Mouse (Mus musculus) spleen, adult 18-20 months (tissue): ENCODE measurements at regions not wholly inside any gene's neighbourhood (a gene's known extent, or its start where the extent isn't known, plus 50 kb on each side); places are given as distances from the start of the nearest gene placed in this dataset.
"Not testable (repeated sequence)": the region's sequence is repeated elsewhere in the genome, so short reads cannot be mapped to it uniquely, and the experiment has no call there.

Experiments used
- DNase-seq, 2 experiments: peaks; one replicate each; pipeline ENCODE4 v3.0.0; 2022; ENCODE audit warnings: mixed read lengths in 2 of 2

DNA sequence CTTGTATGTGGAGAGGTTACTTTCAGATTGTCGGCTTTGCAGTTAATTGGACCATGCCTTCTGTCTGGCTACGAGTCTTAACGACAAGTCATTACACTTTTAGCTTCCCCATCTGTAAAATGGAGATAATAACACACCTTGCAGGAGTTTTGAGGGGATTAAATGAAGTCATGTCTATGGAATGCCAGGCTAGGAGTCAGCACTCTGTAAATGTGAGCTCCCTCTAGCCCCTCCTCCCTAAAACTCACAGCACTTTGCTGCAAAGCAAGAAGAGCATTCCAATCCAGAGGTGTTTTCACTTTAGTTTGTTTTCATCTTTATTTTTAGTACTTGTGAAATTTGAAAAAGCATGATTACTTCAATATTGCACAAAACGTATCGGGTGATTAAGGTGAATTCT, 287.7 kb upstream of the Maf start:
- no peak for DNase-seq

DNA sequence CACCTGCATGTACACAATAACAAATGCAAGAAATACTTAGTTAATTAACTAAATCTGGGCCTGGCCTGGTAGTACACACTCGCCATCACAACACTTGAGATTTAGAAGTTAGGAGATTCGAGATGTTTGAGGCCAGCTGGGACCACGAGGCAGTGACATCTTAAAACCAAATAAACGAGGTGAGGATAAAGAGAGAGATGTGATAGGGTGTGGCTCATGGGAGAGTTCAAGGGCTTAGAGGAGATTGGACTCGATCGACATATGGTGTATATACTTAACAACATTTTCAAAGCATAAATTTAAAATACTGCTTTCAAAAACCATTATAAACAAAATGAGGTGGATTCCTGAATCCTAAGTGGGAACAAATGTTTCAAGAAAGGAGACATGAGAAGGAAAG, 284.4 kb upstream of the Maf start:
- DNase-seq: no peak

DNA sequence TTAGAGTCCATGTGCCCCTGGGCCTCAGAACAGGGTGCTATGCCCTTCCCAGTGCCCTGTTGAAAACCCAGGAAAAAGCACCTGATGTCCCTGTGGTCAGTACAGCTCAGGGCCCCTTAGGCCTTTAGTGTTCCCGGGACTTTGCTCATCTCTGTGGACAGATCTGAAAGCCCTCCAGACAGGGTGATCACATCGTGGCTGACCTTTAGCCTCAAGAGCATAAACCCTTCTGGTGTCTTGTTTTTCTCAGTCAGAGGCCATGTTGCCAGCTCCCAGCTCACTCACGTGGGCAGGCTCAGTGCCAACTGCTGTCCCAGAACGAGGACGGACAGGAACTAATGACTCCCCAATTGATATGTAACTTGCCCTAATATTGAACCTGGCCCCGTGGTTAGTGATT, 275.8 kb upstream of the Maf start:
- DNase-seq: no peak

DNA sequence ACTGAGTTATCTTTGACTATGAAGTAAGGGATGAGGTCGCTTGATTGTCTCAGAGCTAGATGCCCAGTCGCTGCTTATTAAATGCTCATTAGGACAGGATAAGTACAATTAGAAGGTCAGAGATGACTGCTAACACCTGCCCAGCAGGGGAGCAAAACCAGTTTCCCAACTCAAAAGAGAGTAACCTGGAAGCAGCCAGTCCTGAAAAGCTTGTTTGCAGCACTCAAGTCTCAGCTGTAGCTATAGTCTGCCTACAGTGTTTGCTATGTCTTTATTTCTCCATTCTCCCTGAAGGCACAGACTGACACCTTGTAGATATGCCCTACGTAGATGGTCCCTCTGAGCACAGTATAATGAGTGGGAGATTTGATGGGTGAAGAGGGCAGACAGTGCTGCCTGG, 274.7 kb upstream of the Maf start:
- DNase-seq: no peak

DNA sequence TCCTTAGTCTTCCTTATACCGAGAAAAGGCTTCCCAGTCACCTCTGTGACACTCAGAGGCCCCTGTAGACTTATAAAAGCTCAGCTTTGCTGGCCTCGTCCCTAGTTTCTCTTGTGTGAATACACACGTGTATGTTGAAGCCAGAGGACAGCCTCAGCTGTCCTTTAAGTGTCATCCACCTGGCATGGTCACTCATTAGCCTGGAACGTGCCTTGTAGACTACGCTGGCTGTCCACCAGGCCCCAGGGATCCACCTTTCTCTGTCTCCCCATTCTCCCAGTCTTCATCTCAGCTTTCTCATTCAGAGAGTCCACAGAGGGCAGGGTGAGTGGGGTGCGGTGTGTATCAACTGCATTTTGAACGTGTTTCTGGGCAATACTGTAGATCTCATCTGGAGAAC, 273.8 kb upstream of the Maf start:
- no peak for DNase-seq

DNA sequence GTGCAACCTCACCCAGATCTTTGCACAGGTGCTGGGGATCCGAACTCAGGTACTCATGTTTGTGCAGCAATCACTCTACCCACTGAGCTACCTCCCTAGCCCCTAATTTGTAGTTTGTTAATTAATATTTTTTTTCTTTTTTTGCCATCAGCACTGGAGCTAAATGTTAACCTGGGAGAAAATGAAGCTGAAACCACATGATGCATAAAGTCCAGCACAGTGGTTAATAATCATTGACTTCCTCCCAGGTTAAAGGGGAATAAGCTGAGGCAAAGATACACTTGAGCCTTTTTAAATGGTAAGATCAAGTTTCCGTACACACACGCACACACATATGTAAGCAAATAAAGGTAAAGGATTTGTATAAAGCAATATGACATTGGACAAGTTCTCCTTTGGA, 273.0 kb upstream of the Maf start:
- no peak for DNase-seq

DNA sequence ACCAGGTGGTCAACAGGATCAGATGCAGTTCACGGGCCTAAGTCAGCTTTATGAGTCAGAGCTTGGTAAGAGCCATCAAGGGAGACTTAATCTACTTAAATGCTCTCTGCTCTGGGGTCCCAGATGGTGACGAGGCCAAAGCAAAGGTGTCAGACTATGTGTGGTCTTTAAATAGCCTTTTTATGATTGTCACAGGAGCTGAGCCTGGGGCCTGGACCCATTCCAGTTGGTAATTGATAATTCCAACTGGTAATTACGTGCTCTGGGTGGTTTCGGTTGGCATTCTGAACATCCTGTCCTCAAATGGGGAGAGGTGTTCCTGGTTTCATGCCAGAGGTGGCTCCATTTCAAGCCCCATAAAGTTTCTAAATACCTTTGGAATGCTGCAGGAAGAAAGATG, 269.6 kb upstream of the Maf start:
- DNase-seq: no peak

DNA sequence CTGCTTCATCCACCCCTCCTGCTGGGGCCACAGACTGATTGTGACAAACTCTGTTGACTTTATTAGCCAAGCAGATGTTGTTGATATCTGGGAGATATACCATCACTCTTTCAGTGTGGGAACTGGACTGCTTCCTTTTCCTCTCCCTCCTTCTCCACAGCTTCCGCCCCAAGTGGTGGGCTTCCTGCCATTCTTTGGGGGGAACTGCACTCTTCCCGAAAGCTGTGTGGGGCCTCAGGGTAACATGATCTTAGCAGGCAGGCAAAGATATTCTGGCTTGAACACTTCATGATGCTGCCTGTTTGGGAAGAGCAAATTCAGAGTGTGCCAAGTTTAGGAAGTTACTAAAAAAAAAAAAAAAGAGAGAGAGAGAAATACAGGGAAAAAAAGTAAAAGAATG, 267.1 kb upstream of the Maf start:
- DNase-seq: no peak

DNA sequence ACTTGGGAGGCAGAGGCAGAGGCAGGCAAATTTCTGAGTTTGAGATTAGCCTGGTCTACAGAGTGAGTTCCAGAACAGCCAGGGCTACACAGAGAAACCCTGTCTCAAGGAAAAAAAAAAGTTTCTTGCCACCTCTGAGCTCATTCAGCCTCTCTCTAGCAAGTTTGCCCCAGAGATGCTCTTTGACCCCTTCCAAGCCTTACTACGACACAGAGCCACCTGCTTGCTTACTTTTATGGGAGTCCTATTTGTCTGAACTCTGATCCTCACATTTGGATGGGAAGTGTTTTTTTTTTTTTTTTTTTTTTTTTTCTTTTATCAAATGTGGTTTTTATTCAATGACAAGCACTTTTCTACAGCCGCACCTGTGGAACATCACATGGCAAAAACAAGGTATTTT, 263.8 kb upstream of the Maf start:
- DNase-seq: not testable (repeated sequence)

DNA sequence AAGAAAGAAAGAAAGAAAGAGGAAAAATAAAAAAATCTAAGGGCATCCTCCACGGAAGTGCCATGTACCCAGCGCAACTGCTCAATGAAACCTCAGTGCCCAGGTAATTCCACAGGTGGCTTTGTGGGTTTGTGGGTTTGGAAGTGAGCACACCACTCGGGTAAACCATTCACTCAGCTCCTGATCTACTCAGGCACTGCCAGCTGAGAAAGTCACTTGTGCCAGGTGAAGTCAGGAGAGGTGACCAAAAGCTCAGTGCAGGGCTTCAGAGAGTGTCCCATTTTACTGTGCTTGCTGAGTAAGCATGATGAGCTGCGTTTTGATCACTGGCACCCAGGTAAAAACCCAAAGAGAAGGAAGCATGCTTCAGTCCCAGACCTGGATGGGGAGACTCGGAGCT, 260.5 kb upstream of the Maf start:
- DNase-seq: no peak

DNA sequence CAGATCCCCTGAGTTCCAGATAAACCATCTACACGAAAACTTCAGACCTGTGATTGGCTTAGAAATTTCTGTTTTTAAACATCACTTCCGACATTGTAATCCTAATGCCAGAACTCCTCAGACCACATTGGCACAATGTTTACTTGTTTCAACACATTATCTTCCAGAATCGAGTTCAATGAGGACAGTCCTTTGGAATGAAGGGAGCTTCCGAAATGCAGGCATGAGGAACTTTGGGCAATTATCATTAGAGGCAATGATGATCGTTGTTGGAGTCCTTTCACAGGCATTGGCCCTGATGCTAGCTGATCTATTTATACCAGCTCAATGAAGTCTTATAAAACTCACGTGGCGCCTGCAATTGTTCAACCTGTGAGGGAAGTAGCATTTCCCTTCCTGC, 258.4 kb upstream of the Maf start:
- DNase-seq: no peak

DNA sequence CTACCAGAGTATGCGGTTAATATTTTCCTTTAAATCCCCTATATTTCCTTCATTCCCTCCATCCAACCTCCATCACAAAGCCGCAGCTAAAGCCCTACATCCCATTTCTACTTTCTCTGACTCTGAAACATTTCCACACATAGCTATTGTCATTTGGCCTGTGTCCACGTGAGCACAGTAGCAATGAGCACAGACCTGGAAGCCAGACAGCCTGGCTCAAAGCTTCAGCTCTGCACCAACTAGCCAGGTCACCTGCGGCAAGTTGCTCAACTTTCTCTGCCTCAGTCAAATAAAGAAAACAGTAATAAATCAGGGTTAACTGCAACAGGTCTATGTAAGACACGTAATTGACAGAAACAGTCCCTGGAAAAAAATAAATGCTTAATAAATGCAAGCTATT, 247.8 kb upstream of the Maf start:
- no peak for DNase-seq

DNA sequence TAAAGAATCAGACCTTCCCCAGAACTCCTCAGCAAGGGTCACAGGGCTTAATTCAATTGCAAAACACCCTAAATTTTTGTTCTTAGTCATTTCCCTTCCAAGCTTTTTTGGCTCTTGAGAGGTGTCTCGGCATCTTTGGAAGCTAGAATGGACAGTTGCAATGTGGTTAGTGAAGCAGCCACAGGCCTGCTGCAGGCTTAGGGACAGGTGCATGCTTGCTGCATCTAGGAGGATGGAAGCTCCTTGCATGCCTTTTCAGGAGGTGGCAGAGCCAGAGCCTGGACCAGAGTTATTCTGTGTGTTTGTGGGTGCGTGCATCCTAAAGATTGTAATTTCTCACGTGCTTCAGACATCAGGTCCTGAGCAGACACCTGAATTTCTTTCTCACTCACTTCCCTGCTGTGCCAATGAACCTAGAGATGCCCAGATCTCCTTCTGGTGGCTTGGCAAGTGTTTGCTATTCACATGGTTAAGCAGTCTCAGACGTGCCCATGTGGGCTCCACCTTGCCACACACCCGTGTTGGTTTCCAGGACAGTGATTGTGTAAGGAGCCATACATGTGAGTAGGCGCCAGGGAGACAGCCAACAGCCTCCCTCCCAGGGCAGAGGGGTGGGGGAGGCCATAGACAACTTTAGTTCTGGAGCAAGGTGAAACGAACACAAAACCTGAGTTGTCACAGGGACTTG, 246.3 kb upstream of the Maf start:
- DNase-seq: no peak

DNA sequence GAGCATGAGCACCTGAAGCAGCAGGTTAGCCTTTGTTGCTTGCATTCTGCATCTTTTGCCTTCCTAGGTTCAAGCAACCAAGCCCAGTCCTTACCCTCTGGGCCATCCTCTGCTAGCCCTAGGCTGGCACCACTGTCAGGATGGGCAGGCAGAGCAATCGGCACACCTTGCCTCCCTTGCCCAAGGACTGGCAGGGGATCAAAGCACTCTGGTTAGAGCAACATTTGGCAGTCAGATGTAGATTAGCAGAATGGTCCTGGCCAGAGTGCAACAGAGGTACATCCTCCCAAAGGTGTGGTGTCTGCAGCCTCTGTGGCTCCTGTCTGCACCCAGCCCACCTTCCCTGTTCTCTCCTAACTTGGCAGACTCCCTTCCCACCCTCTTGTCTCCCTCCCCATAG, 244.9 kb upstream of the Maf start:
- DNase-seq: no peak

DNA sequence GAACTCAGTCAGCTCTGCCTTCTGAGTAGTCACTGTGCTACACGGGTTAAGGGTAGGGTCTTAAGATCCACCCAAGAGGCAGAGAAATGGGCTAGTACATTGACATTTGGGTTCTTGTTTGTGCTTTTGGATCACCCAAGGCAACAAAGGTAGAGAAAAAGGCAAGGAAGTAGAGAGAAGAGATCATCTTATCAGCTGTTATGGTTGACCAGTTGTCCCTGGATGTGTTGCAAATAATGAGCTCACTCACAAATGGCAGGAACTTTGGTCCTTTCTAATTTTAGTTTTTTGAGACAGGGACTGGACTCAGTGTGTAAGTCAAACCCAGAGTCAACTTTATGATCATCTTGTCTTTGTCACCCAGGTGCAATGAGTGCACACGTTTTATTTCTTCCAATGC, 241.3 kb upstream of the Maf start:
- DNase-seq: no peak

DNA sequence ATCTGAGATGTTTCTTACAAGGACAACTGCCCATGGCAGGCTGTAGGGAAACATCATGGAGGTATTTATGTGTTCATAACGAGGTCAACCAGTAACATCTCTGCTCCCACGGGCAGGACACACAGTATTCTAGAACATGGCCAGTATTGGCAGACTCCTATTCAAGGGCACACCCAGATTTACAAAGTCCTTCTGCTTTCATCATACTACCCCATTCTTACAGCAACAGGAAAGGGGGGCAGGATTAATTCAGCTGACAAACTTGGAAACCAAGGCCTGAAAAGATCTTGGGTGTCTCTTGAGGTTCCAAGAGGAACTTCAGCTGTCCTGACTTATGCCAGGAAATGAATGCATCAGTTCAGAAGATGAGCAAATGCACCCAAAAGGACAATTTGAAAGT, 240.4 kb upstream of the Maf start:
- DNase-seq: no peak

DNA sequence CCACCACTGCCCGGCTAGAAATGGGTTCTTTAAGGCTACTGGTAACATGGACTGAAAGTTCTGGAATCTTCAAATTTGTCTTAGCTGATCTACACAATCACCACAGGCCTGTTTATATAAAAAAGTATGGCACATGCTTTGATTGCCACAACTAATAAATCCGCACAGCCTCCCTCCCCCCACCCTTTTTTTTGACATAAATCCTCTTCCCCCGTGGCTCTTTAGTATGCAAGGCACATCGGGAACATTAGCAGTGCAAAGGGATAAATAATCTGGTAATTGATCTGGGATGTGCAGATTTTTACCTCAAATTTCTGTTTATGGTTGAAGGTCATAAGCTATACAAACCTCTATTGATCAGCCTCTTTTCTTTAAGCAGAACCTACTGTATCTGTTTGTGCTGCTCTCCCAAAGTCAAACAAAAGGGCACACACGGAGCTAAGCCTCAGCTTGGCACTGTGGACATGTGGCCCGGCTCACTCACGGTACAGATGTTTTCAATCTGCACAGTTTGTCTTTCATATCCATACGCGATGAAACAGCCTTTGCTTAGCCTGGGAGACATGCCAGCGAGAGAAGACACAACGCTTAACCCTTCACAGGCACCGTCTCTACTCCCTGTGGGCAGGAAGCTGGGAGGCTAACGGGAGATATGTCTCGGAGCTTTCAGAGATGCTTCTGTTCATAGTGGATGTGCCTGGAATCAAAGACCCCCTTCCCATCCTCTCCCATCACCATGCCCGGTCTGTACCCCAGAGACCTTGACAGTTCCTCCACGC, 235.3 kb upstream of the Maf start:
- no peak for DNase-seq

DNA sequence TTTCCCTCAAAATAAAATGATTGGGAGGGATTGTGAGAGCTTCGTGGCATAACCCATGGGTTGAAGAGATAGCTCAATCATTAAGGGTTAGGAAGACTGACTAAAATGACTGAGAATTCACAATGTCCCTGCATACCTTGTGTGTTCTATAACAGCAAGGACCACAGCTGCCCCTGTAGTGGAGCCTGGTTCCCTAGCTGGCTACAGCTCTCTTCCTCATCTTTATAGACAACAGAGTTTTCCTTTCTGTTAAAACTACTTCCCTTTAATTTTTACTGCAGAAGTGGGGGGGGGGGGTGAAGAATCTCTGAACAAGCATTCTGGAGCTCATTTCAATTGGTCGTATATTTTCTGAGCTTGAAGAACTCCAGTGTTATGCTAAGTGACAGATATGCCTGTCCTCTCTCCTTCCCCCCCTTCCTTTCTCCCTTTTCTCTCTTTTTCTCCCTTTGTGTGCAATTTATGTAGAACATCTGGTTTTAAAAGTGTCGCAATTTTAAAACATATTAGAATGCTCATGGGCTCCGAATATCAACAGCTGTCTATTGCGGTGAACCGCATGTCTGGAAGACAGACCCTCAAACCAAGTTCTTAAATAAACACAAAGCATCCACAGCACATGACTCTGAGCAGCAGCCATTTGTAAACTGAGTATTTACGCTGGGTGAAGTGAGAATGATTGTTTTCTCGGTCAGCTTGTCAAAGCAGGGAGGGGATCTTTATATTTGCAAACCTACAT, 222.0 kb upstream of the Maf start:
- DNase-seq: no peak

DNA sequence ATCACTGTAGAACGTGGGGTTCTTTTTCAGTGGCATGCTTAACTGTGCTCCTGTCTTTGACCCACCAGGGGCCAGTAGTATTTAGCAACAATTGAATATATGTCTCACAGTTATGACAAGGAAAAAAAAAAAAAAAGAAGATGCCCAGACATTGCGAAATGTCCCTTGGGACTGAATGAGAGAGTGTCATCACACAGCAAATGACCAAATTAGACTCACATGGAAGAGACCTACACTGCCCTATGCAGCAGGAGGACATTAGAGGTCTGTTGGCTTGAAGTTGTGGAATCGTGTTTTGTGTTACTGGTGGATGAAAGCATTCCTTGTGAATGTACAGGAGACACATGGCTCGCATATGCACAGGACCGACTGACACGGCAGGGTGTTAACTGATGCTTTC, 214.3 kb upstream of the Maf start:
- no peak for DNase-seq

DNA sequence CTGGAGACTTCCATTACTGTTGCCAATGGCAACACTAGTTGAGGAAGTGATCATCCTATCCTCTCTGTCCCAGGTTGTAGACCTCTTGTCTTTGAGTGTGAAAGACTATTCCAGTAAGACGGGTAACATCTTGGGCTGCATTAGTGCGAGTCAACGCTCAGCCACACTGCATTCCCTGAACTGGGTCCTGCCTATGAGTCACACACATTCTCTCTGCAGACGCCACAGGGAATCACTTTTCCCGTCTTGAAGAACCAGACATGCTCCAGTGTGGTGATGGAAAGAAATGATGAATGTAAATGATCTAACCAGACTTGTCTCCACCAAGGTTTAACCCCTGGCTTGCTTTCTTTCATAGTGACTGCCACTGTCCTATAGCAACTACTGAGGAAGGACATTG, 199.1 kb upstream of the Maf start:
- no peak for DNase-seq

DNA sequence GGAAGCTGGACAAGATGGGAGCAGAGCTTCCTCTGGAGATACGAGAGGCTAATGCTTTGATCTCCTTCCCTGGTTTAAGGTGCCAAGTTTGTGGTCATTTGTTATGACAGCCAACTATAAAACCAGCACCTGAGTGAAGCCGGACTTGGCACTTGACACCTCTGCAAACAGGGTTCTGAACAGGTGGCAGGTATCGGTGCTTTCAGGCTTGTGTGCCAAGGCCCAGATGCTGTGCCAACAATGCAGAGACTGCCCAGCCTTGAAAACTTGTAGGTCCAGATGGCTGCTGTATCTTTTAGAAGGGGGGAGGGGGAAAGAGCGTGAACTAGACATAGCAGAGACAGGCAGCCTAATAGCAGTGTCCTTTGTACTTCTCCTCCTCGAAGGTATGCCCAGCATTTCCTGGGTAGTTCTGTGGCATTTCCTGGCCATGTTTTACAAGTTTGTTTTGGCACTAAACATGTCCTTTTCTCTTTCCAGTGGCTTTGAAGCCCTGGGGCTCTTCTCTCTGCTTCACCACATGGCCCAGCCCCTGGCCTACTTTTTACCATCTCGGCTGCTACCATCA, 196.3 kb upstream of the Maf start:
- no peak for DNase-seq

DNA sequence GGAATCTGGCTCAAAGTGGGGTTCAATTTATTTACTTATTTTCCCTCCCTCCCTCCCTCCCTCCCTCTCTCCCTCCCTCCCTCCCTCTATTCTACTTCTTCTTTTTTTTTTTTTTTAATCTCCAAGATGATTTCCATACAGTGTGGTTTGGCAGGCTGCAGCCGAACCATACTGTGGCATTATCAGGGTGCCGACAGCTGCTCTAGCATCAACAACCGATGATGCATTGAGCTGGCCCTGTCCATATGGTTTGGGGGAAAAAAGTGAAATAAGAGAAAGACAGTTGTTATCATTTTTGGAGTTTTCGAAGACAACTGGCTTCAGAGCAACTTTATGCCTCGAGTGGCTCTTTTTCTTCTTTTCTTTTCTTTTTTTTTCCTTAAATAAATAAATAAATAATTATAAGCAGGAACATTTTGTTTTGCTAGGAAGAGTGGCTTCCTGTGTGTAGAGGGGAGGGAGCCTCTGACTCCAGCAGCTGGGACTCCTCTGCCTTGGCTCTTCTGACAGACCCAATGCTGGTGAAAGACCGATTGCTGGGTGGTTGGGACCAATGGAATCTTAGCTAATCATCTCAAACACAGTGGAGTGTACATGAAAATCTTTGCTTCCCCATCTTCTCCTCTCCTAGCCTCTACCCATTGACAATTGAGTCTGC, 190.1 kb upstream of the Maf start:
- no peak for DNase-seq

DNA sequence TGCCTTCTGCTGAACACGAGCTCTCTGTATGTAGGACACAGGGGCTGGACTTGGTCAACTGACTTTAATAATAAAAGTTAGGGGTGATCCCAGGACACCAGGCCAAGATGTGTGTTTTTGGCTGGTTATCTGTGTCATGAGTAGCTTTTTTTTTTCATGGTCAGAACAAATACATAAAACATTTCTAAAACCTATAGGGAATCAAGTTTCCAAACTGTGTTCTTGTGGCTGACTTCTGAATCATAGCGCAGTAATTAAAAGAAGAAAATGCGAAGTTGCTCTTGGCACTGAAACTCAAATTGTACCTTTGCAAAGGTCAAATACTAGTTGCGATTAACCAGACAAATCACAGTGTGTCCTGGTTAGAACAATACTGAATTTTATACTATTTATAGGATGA, 189.5 kb upstream of the Maf start:
- DNase-seq: no peak
